Mouse (Mus musculus): ENCODE results near the gene Tnip1. TPM values are rescaled to one million over a fixed set of nuclear protein-coding genes. Genes with fewer than 3 reads are reported as not detected.
A peak's percentile ranks its signal among the peaks of the same experiment; 100 is the strongest.

The Tnip1 gene
- total RNA-seq, 2 experiments from 2014 or later: 29.5 to 33.7 TPM

GRCm38 (mm10) chr11:54871831-54872537 is 90.7 kb downstream of the Tnip1 start:
- DNase-seq: no peak

- no peak for DNase-seq
These were observed 93.4 kb downstream of the Tnip1 start for GRCm38 (mm10) chr11:54869318-54869717.

GRCm38 (mm10) chr11:54868445-54868844 is 94.3 kb downstream of the Tnip1 start:
- DNase-seq: no peak

GRCm38 (mm10) chr11:54867903-54868434 is 94.7 kb downstream of the Tnip1 start:
- DNase-seq: no peak

- peak; percentile 25 for DNase-seq
These were observed 95.7 kb downstream of the Tnip1 start for GRCm38 (mm10) chr11:54867049-54867385.

GRCm38 (mm10) chr11:54866119-54867048 is 96.3 kb downstream of the Tnip1 start, which contains the start of gene Hint1:
TSS of gene Hint1 (plus strand) at chr11:54866383.
- DNase-seq: peak; percentile 95

GRCm38 (mm10) chr11:54865330-54866085 is 97.2 kb downstream of the Tnip1 start:
- no peak for DNase-seq

- DNase-seq: peak; percentile 67
These were observed 99.8 kb downstream of the Tnip1 start for GRCm38 (mm10) chr11:54862621-54863520.

GRCm38 (mm10) chr11:54861471-54862420 is 101.0 kb downstream of the Tnip1 start:
- DNase-seq: no peak

Other genes starting within 250 kb of the Tnip1 start
- gene Cdc42se2, start 175.2 kb downstream of the Tnip1 start, total RNA-seq (2021): 10 to 100 TPM; 44.3 to 47.1 TPM
- 10 to 100 TPM; 20.3 to 28.3 TPM for gene Lyrm7, start 102.0 kb downstream of the Tnip1 start, total RNA-seq (2021)
- gene Hint1, start 96.5 kb downstream of the Tnip1 start, total RNA-seq (2021): 100 to 1,000 TPM; 364 to 393 TPM
- gene Gpx3, start 60.5 kb downstream of the Tnip1 start, total RNA-seq (2021): 100 to 1,000 TPM; 153 to 177 TPM
- gene Anxa6, start 70.5 kb upstream of the Tnip1 start, total RNA-seq (2021): 100 to 1,000 TPM; 355 to 365 TPM
- gene Ccdc69, start 115.2 kb upstream of the Tnip1 start, total RNA-seq (2021): 10 to 100 TPM in 1 of 2 experiments, 1 to 10 TPM in 1; 9.2 to 12.2 TPM
- 10 to 100 TPM; 12.4 to 13.1 TPM for gene Gm2a, start 135.2 kb upstream of the Tnip1 start, total RNA-seq (2021)
- gene Slc36a3, start 188.8 kb upstream of the Tnip1 start, total RNA-seq (2021): not detected
- gene Slc36a2, start 222.2 kb upstream of the Tnip1 start, total RNA-seq (2021): 1 to 10 TPM; 2.9 to 3.7 TPM
- gene Slc36a1, start 241.4 kb upstream of the Tnip1 start, total RNA-seq (2021): 10 to 100 TPM; 11.6 to 12.0 TPM